Mouse (Mus musculus): ENCODE measurements at regions not wholly inside any gene's neighbourhood (a gene's known extent, or its start where the extent isn't known, plus 50 kb on each side); places are given as distances from the start of the nearest gene placed in this dataset.
"Not testable (repeated sequence)": the region's sequence is repeated elsewhere in the genome, so short reads cannot be mapped to it uniquely, and the experiment has no call there.

DNA sequence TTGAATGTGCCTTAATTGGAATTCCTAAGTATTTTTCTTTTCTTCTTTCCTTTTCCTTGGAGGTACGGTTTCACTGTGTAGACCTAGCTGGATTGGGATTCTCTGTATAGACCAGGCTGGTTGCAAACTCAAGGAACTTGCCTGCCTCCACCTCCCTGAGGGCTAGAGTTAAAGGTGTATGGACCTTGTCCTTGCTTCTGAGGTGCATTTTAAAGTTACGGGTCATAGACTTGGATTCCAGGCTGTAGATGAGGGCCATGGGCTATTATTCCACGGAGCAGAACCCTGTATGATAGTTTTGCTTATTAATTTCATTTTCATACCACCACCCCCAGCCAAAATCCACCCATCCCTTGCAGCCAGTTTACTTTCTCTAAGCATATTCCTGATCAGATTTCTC, 50.7 kb upstream of the Wdr26 start:
- WGBS = 77% methylated on average over 3 of the region's 3 CpGs
- no peak overlapping the region for H3K4me3 ChIP-seq (ENCODE audit: low read depth, low read length)
- peaks cover 18% of the 10 kb centered on the region for H3K4me1 ChIP-seq (ENCODE audit: control insufficient read depth, insufficient read depth, insufficient read length, low read length)
- H3K36me3 ChIP-seq (ENCODE audit: control insufficient read depth, insufficient read depth, low read length) = no peaks in the 10 kb centered on the region
- no peak overlapping the region for H3K27ac ChIP-seq (ENCODE audit: insufficient read depth, low read depth, low read length)
- TF ChIP-seq CTCF (IDR thresholded peaks at IDR 0.05; ENCODE audit: extremely low read depth, insufficient read length, insufficient replicate concordance, low read depth, low read length) (no peak), POLR2A (IDR thresholded peaks at IDR 0.05; ENCODE audit: low read depth, low read length) (no peak)
- H3K27me3 ChIP-seq (ENCODE audit: control insufficient read depth, insufficient read depth, low read length) = no peaks in the 10 kb centered on the region

- WGBS = 98% methylated on average over 10 of the region's 10 CpGs
- H3K4me1 ChIP-seq (ENCODE audit: control insufficient read depth, insufficient read depth, insufficient read length, low read length) = peaks cover 11% of the 10 kb centered on the region
- H3K27ac ChIP-seq (ENCODE audit: insufficient read depth, low read depth, low read length) = no peak overlapping the region
- TF ChIP-seq POLR2A (IDR thresholded peaks at IDR 0.05; ENCODE audit: low read depth, low read length) = no peak
- no peak for TF ChIP-seq CTCF (IDR thresholded peaks at IDR 0.05; ENCODE audit: extremely low read depth, insufficient read length, insufficient replicate concordance, low read depth, low read length)
- no peaks in the 10 kb centered on the region for H3K36me3 ChIP-seq (ENCODE audit: control insufficient read depth, insufficient read depth, low read length)
- H3K27me3 ChIP-seq (ENCODE audit: control insufficient read depth, insufficient read depth, low read length) = no peaks in the 10 kb centered on the region
- no peak overlapping the region for H3K4me3 ChIP-seq (ENCODE audit: low read depth, low read length)
These were observed 51.4 kb upstream of the Wdr26 start for GRCm38 (mm10) chr1:181263216-181263615.

GRCm38 (mm10) chr1:181270469-181270868, 58.7 kb upstream of the Wdr26 start:
- H3K4me3 ChIP-seq (ENCODE audit: low read depth, low read length); H3K27me3 ChIP-seq (ENCODE audit: control insufficient read depth, insufficient read depth, low read length); H3K36me3 ChIP-seq (ENCODE audit: control insufficient read depth, insufficient read depth, low read length); H3K4me1 ChIP-seq (ENCODE audit: control insufficient read depth, insufficient read depth, insufficient read length, low read length); H3K27ac ChIP-seq (ENCODE audit: insufficient read depth, low read depth, low read length): not testable (repeated sequence)
- 95% methylated on average over 12 of the region's 15 CpGs for WGBS

GRCm38 (mm10) chr1:181271164-181271563, 59.4 kb upstream of the Wdr26 start:
- no peaks in the 10 kb centered on the region for H3K27me3 ChIP-seq (ENCODE audit: control insufficient read depth, insufficient read depth, low read length)
- 93% methylated on average over 5 of the region's 5 CpGs for WGBS
- H3K4me1 ChIP-seq (ENCODE audit: control insufficient read depth, insufficient read depth, insufficient read length, low read length) = no peaks in the 10 kb centered on the region
- H3K4me3 ChIP-seq (ENCODE audit: low read depth, low read length) = no peak overlapping the region
- no peaks in the 10 kb centered on the region for H3K36me3 ChIP-seq (ENCODE audit: control insufficient read depth, insufficient read depth, low read length)
- H3K27ac ChIP-seq (ENCODE audit: insufficient read depth, low read depth, low read length) = no peak overlapping the region
- TF ChIP-seq CTCF (IDR thresholded peaks at IDR 0.05; ENCODE audit: extremely low read depth, insufficient read length, insufficient replicate concordance, low read depth, low read length) (no peak), POLR2A (IDR thresholded peaks at IDR 0.05; ENCODE audit: low read depth, low read length) (no peak)

GRCm38 (mm10) chr1:181271821-181272220, 60.0 kb upstream of the Wdr26 start:
- Histone ChIP-seq H3K4me1 (ENCODE audit: control insufficient read depth, insufficient read depth, insufficient read length, low read length) (no peaks in the 10 kb centered on the region), H3K4me3 (ENCODE audit: low read depth, low read length) (no peak overlapping the region), H3K27ac (ENCODE audit: insufficient read depth, low read depth, low read length) (no peak overlapping the region), H3K36me3 (ENCODE audit: control insufficient read depth, insufficient read depth, low read length) (no peaks in the 10 kb centered on the region), H3K27me3 (ENCODE audit: control insufficient read depth, insufficient read depth, low read length) (no peaks in the 10 kb centered on the region)
- TF ChIP-seq POLR2A (IDR thresholded peaks at IDR 0.05; ENCODE audit: low read depth, low read length) = no peak
- no peak for TF ChIP-seq CTCF (IDR thresholded peaks at IDR 0.05; ENCODE audit: extremely low read depth, insufficient read length, insufficient replicate concordance, low read depth, low read length)
- 87% methylated on average over 6 of the region's 6 CpGs for WGBS

- 5% methylated on average over 20 of the region's 20 CpGs for WGBS
- Histone ChIP-seq H3K4me3 (ENCODE audit: low read depth, low read length) (no peak overlapping the region), H3K27ac (ENCODE audit: insufficient read depth, low read depth, low read length) (no peak overlapping the region), H3K4me1 (ENCODE audit: control insufficient read depth, insufficient read depth, insufficient read length, low read length) (no peaks in the 10 kb centered on the region), H3K36me3 (ENCODE audit: control insufficient read depth, insufficient read depth, low read length) (no peaks in the 10 kb centered on the region), H3K27me3 (ENCODE audit: control insufficient read depth, insufficient read depth, low read length) (no peaks in the 10 kb centered on the region)
- TF ChIP-seq POLR2A (IDR thresholded peaks at IDR 0.05; ENCODE audit: low read depth, low read length) (no peak), CTCF (IDR thresholded peaks at IDR 0.05; ENCODE audit: extremely low read depth, insufficient read length, insufficient replicate concordance, low read depth, low read length) (peak; percentile 83)
These were observed 61.0 kb upstream of the Wdr26 start for GRCm38 (mm10) chr1:181272622-181273296.

DNA sequence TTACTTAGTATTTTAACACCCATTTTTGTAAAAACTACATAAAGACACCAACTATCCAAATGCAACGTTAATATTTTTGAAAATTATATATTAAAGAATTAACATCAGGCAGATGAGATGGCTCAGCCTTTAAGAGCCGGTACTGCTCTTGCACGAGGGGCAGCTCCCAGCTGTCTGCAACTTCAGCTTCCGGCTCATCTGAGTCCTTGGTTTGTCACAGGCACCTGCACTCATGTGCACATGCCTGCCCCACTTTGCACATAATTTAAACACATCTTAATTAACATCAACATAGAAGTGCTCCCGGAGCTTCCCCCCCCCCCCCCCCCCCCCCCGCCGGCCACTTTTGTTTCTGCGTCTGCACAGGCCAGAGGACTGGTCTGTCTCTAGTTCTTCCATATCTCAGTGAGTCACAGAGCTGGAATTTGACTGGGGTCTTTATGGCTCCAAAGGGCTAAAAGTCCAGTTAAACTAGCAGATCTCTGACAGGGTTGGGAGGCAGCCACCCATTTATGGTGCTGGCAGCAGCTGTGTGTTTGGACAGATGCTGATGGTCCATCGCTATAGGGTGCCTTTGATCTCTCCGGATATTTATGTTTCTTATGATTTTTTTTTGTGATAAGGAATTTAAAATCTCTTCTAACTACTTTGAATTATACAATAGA, 61.9 kb upstream of the Wdr26 start:
- H3K36me3 ChIP-seq (ENCODE audit: control insufficient read depth, insufficient read depth, low read length) = no peaks in the 10 kb centered on the region
- H3K4me3 ChIP-seq (ENCODE audit: low read depth, low read length) = no peak overlapping the region
- 18% methylated on average over 7 of the region's 10 CpGs for WGBS
- H3K27ac ChIP-seq (ENCODE audit: insufficient read depth, low read depth, low read length) = no peak overlapping the region
- no peaks in the 10 kb centered on the region for H3K27me3 ChIP-seq (ENCODE audit: control insufficient read depth, insufficient read depth, low read length)
- no peak for TF ChIP-seq CTCF (IDR thresholded peaks at IDR 0.05; ENCODE audit: extremely low read depth, insufficient read length, insufficient replicate concordance, low read depth, low read length)
- TF ChIP-seq POLR2A (IDR thresholded peaks at IDR 0.05; ENCODE audit: low read depth, low read length) = no peak
- H3K4me1 ChIP-seq (ENCODE audit: control insufficient read depth, insufficient read depth, insufficient read length, low read length) = no peaks in the 10 kb centered on the region
